In genomic region chr15:102507561-102507960, GRCm38 (mm10) we compare ENCODE assay signal across 31 mouse cellular contexts. TPM values are rescaled to one million over a fixed set of nuclear protein-coding genes. Genes with fewer than 3 reads are reported as not detected.
"Had no signal": no experiment of that assay in that cellular context is flagged by ENCODE, and none has a peak within 500 bp of the region (broad histone marks: within the 10 kb centered on the region; RNA-seq: fewer than 3 reads in every experiment).

No protein-coding gene starts in this region.

- H3K27me3 ChIP-seq: kidney, embryonic 15.5 days; midbrain, embryonic 13.5 days; neural tube, embryonic 12.5 days; neural tube, embryonic 15.5 days had no signal

- H3K9ac ChIP-seq: kidney, embryonic 15.5 days; liver, embryonic 13.5 days; midbrain, embryonic 13.5 days; neural tube, embryonic 12.5 days; neural tube, embryonic 15.5 days had no signal

- H3K4me3 ChIP-seq: kidney, embryonic 15.5 days; layer of hippocampus, adult 2 months; left cerebral cortex, adult 2 months; liver, embryonic 13.5 days; midbrain, embryonic 13.5 days; neural tube, embryonic 12.5 days; neural tube, embryonic 15.5 days had no signal

- ATAC-seq: intestine, postnatal 0 days; midbrain, embryonic 13.5 days had no signal

- H3K27ac ChIP-seq: kidney, embryonic 15.5 days; layer of hippocampus, adult 2 months; left cerebral cortex, adult 2 months; liver, embryonic 13.5 days; midbrain, embryonic 13.5 days; neural tube, embryonic 12.5 days; neural tube, embryonic 15.5 days; stomach, postnatal 0 days had no signal

- H3K4me2 ChIP-seq: kidney, embryonic 15.5 days; liver, embryonic 13.5 days; midbrain, embryonic 13.5 days; neural tube, embryonic 12.5 days; neural tube, embryonic 15.5 days had no signal

- H3K9me3 ChIP-seq: kidney, embryonic 15.5 days; liver, embryonic 13.5 days; midbrain, embryonic 13.5 days; neural tube, embryonic 12.5 days; neural tube, embryonic 15.5 days had no signal

- DNase-seq: kidney, adult 8-10 months; kidney, postnatal 14 days; kidney, postnatal 4 days; layer of hippocampus, postnatal 36 days; liver, embryonic 13.5 days; lung, adult 2 months; lung, postnatal 14 days; lung, postnatal 4 days; right cerebral cortex, adult 18-20 months; right cerebral cortex, postnatal 14 days; right cerebral cortex, postnatal 4 days; thymus, postnatal 25 days had no signal

RNA-seq across cellular contexts. Expression of gene Gm10337, which starts 4.0 kb away (rescaled TPM):
- total RNA-seq: layer of hippocampus, adult 2 months; layer of hippocampus, postnatal 10 days; layer of hippocampus, postnatal 36 days; left cerebral cortex, adult 2 months; left cerebral cortex, postnatal 10 days; left cerebral cortex, postnatal 36 days; liver, adult 2 months; megakaryocyte, adult 5-6 weeks; midbrain, postnatal 0 days had no signal
- polyA plus RNA-seq: intestine, postnatal 0 days; limb, embryonic 11.5 days; limb, embryonic 14.5 days; liver, adult 2 months; liver, embryonic 13.5 days; liver, embryonic 16.5 days; lung, adult 2 months; lung, embryonic 16.5 days; neural tube, embryonic 12.5 days; stomach, postnatal 0 days; thymus, postnatal 0 days had no signal
